Mouse (Mus musculus): Measurements from ENCODE around the gene Creb5. TPM values are rescaled to one million over a fixed set of nuclear protein-coding genes. Genes with fewer than 3 reads are reported as not detected.

Gene Creb5
- polyA plus RNA-seq, 1 experiment from 2014 or later: 4.1 TPM

DNA sequence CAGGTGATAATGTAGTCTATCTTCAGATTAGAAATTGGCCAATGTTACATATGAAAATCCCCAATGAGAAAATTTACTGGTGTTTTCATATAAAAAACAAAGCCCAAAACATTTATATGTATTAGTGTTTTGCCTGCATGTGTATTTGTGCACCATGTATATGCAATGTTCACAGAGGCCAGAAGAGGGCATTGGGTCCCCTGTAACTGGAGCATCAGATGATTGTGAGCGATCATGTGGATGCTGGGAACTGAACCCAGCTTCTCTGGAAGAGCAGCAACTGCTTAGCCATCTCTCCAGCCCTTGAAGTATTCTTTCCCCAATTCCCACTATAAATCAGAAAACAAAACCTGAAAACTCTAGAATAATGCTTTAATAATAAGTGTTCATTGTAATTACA is 239.4 kb downstream of the Creb5 start:
- no peaks in the 10 kb centered on the region for H3K36me3 ChIP-seq (ENCODE audit: control insufficient read depth, insufficient read depth, low read length)
- no peaks in the 10 kb centered on the region for H3K4me1 ChIP-seq (ENCODE audit: control insufficient read depth, insufficient read depth, low read length)
- DNase-seq (ENCODE audit: low spot score, missing footprints) (no peak), ATAC-seq (ENCODE audit: low FRiP score) (no peak)
- H3K4me2 ChIP-seq: no peak overlapping the region
- H3K27me3 ChIP-seq (ENCODE audit: control insufficient read depth, insufficient read depth, low read length): no peaks in the 10 kb centered on the region
- H3K27ac ChIP-seq (ENCODE audit: low read depth, low read length): no peak overlapping the region
- no peaks in the 10 kb centered on the region for H3K9me3 ChIP-seq (ENCODE audit: control insufficient read depth, low read length)
- WGBS: 93% methylated on average over 1 of the region's 1 CpGs
- no peak overlapping the region for H3K9ac ChIP-seq (ENCODE audit: low read length)
- H3K4me3 ChIP-seq (ENCODE audit: low read depth, low read length): no peak overlapping the region

GRCm38 (mm10) chr6:53530742-53531141 is 243.7 kb downstream of the Creb5 start:
- Histone ChIP-seq H3K27ac (ENCODE audit: low read depth, low read length) (no peak overlapping the region), H3K27me3 (ENCODE audit: control insufficient read depth, insufficient read depth, low read length) (no peaks in the 10 kb centered on the region), H3K4me2 (no peak overlapping the region), H3K9me3 (ENCODE audit: control insufficient read depth, low read length) (no peaks in the 10 kb centered on the region), H3K4me3 (ENCODE audit: low read depth, low read length) (no peak overlapping the region), H3K36me3 (ENCODE audit: control insufficient read depth, insufficient read depth, low read length) (no peaks in the 10 kb centered on the region), H3K9ac (ENCODE audit: low read length) (no peak overlapping the region), H3K4me1 (ENCODE audit: control insufficient read depth, insufficient read depth, low read length) (no peaks in the 10 kb centered on the region)
- WGBS: 92% methylated on average over 8 of the region's 8 CpGs
- no peak for DNase-seq (ENCODE audit: low spot score, missing footprints)
- ATAC-seq (ENCODE audit: low FRiP score): no peak

DNA sequence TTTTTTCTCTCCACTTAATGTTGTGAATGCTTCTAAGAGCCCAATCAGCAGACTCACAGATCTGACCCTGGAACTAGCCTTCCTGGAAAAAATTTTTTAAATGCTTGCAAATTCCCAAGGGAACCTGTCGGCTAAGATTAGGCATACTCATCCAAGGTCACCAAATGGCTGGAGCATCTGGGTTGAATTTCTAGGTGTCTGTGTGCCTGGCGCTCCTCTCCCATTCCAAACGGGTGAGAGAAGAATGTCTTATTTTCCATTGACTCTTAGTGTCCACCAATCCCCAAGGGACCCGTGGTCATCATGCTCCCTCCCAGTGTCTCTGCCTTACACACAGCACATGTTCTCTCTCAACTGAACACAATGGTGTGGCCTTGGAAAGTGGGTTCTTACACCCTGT is 244.4 kb downstream of the Creb5 start:
- H3K9me3 ChIP-seq (ENCODE audit: control insufficient read depth, low read length): no peaks in the 10 kb centered on the region
- H3K9ac ChIP-seq (ENCODE audit: low read length): no peak overlapping the region
- no peak for ATAC-seq (ENCODE audit: low FRiP score)
- no peak overlapping the region for H3K27ac ChIP-seq (ENCODE audit: low read depth, low read length)
- no peak for DNase-seq (ENCODE audit: low spot score, missing footprints)
- WGBS: 89% methylated on average over 4 of the region's 4 CpGs
- H3K4me3 ChIP-seq (ENCODE audit: low read depth, low read length): no peak overlapping the region
- no peaks in the 10 kb centered on the region for H3K27me3 ChIP-seq (ENCODE audit: control insufficient read depth, insufficient read depth, low read length)
- H3K4me2 ChIP-seq: no peak overlapping the region
- no peaks in the 10 kb centered on the region for H3K4me1 ChIP-seq (ENCODE audit: control insufficient read depth, insufficient read depth, low read length)
- H3K36me3 ChIP-seq (ENCODE audit: control insufficient read depth, insufficient read depth, low read length): no peaks in the 10 kb centered on the region

DNA sequence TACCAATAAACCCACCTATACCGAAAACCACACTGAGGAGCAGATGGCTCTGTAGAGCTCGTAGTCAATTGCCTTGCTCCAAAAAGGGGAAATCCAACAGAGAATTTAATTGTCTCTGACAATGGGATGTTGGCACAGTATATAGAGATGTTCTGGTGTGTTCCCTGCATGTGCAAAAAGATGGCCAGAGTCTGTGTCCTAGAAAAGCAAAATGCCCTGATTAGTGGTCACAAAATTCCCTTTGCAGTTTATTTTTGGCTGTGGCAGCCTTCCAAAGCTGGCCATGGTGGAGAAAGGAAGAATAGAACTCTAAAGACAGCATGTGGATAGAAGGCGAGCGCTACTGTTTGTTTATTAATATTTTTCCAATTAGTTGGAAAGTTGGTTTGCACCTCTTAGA is 250.5 kb downstream of the Creb5 start:
- WGBS: 92% methylated on average over 4 of the region's 4 CpGs
- H3K4me2 ChIP-seq: no peak overlapping the region
- H3K4me3 ChIP-seq (ENCODE audit: low read depth, low read length): no peak overlapping the region
- H3K9ac ChIP-seq (ENCODE audit: low read length): no peak overlapping the region
- no peaks in the 10 kb centered on the region for H3K36me3 ChIP-seq (ENCODE audit: control insufficient read depth, insufficient read depth, low read length)
- no peaks in the 10 kb centered on the region for H3K27me3 ChIP-seq (ENCODE audit: control insufficient read depth, insufficient read depth, low read length)
- H3K4me1 ChIP-seq (ENCODE audit: control insufficient read depth, insufficient read depth, low read length): no peaks in the 10 kb centered on the region
- H3K9me3 ChIP-seq (ENCODE audit: control insufficient read depth, low read length): no peaks in the 10 kb centered on the region
- no peak for DNase-seq (ENCODE audit: low spot score, missing footprints)
- ATAC-seq (ENCODE audit: low FRiP score): no peak
- H3K27ac ChIP-seq (ENCODE audit: low read depth, low read length): no peak overlapping the region

- no peak for DNase-seq (ENCODE audit: low spot score, missing footprints)
- WGBS: 89% methylated on average over 5 of the region's 5 CpGs
- no peaks in the 10 kb centered on the region for H3K36me3 ChIP-seq (ENCODE audit: control insufficient read depth, insufficient read depth, low read length)
- no peaks in the 10 kb centered on the region for H3K9me3 ChIP-seq (ENCODE audit: control insufficient read depth, low read length)
- no peak for ATAC-seq (ENCODE audit: low FRiP score)
- no peak overlapping the region for H3K4me3 ChIP-seq (ENCODE audit: low read depth, low read length)
- H3K4me2 ChIP-seq: no peak overlapping the region
- H3K27me3 ChIP-seq (ENCODE audit: control insufficient read depth, insufficient read depth, low read length): no peaks in the 10 kb centered on the region; the same call in 1 of the 2 replicates
- H3K27ac ChIP-seq (ENCODE audit: low read depth, low read length): no peak overlapping the region
- peaks cover 10% of the 10 kb centered on the region for H3K4me1 ChIP-seq (ENCODE audit: control insufficient read depth, insufficient read depth, low read length)
- H3K9ac ChIP-seq (ENCODE audit: low read length): no peak overlapping the region
Measured at GRCm38 (mm10) chr6:53541798-53542197, 254.7 kb downstream of the Creb5 start.

GRCm38 (mm10) chr6:53545483-53545900 is 258.4 kb downstream of the Creb5 start:
- Histone ChIP-seq H3K36me3 (ENCODE audit: control insufficient read depth, insufficient read depth, low read length) (no peaks in the 10 kb centered on the region), H3K9me3 (ENCODE audit: control insufficient read depth, low read length) (no peaks in the 10 kb centered on the region), H3K9ac (ENCODE audit: low read length) (peak overlapping the region; percentile 9; the same call in 1 of the 2 replicates), H3K27me3 (ENCODE audit: control insufficient read depth, insufficient read depth, low read length) (no peaks in the 10 kb centered on the region; the same call in 1 of the 2 replicates), H3K4me2 (no peak overlapping the region), H3K27ac (ENCODE audit: low read depth, low read length) (peak overlapping the region; percentile 25; the same call in 1 of the 2 replicates), H3K4me3 (ENCODE audit: low read depth, low read length) (no peak overlapping the region), H3K4me1 (ENCODE audit: control insufficient read depth, insufficient read depth, low read length) (peaks cover 15% of the 10 kb centered on the region)
- peak; percentile 77 for ATAC-seq (ENCODE audit: low FRiP score)
- peak; percentile 89 for DNase-seq (ENCODE audit: low spot score, missing footprints)
- WGBS: 14% methylated on average over 2 of the region's 2 CpGs

DNA sequence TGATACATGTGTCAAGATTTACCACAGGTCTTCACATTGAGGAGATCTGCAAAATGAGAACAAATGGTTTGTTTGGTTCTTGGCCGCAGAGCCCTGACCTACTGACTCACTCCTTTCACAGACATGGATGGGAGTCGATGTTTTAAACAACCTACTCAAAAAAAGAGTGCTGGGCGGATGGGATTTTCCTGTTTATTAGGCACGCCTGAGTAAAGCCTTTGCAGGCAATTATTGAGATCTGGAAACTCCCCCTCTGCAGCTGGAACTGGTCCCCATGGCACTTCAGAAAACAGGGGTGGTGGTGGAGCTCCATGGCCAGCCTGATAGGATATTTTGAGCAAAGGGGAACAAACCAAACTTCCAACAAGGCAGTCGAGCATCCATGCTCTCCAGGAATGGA is 258.9 kb downstream of the Creb5 start:
- 0 out of 2 replicates have a peak, but pooled peaks have one; percentile 52 for ATAC-seq (ENCODE audit: low FRiP score)
- 27% methylated on average over 5 of the region's 5 CpGs for whole genome bisulfite sequencing

DNA sequence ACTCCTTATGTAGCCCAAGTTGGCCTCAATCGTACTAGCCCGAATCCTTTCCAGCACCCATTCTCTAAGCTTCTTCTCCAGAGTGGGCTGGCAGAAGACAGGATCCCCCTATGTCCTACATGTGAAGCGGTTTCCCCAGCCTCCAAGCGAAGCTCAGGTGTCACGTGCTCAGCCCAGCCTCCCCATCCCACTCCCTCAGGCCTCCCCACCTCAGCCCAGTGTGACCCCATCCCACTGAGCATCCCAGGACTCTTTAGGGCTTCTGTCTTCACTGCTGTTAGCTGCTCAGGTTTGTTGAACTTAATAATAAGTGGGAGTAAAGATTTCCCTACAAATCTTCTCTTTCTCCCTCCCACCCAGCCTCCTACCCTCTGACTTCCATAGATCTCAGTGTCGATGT is 261.2 kb downstream of the Creb5 start:
- H3K4me1 ChIP-seq (ENCODE audit: control insufficient read depth, insufficient read depth, low read length): peaks cover 15% of the 10 kb centered on the region

More for the DNA sequence above, 258.9 kb downstream of the Creb5 start:
- no peaks in the 10 kb centered on the region for H3K36me3 ChIP-seq (ENCODE audit: control insufficient read depth, insufficient read depth, low read length)
- H3K27ac ChIP-seq (ENCODE audit: low read depth, low read length): peak overlapping the region; percentile 25; the same call in 1 of the 2 replicates
- H3K4me2 ChIP-seq: no peak overlapping the region
- no peaks in the 10 kb centered on the region; the same call in 1 of the 2 replicates for H3K27me3 ChIP-seq (ENCODE audit: control insufficient read depth, insufficient read depth, low read length)
- peaks cover 15% of the 10 kb centered on the region for H3K4me1 ChIP-seq (ENCODE audit: control insufficient read depth, insufficient read depth, low read length)
- DNase-seq (ENCODE audit: low spot score, missing footprints): no peak
- H3K9ac ChIP-seq (ENCODE audit: low read length): no peak overlapping the region
- no peak overlapping the region for H3K4me3 ChIP-seq (ENCODE audit: low read depth, low read length)
- H3K9me3 ChIP-seq (ENCODE audit: control insufficient read depth, low read length): no peaks in the 10 kb centered on the region

GRCm38 (mm10) chr6:53549409-53549808 is 262.3 kb downstream of the Creb5 start:
- no peak for ATAC-seq (ENCODE audit: low FRiP score)
- no peak for DNase-seq (ENCODE audit: low spot score, missing footprints)
- Histone ChIP-seq H3K4me3 (ENCODE audit: low read depth, low read length) (no peak overlapping the region), H3K9me3 (ENCODE audit: control insufficient read depth, low read length) (no peaks in the 10 kb centered on the region), H3K4me1 (ENCODE audit: control insufficient read depth, insufficient read depth, low read length) (peaks cover 15% of the 10 kb centered on the region), H3K4me2 (no peak overlapping the region), H3K9ac (ENCODE audit: low read length) (no peak overlapping the region), H3K27ac (ENCODE audit: low read depth, low read length) (no peak overlapping the region), H3K36me3 (ENCODE audit: control insufficient read depth, insufficient read depth, low read length) (no peaks in the 10 kb centered on the region), H3K27me3 (ENCODE audit: control insufficient read depth, insufficient read depth, low read length) (no peaks in the 10 kb centered on the region; the same call in 1 of the 2 replicates)
- 61% methylated on average over 6 of the region's 6 CpGs for WGBS

More for the DNA sequence above, 261.2 kb downstream of the Creb5 start:
- Histone ChIP-seq H3K27ac (ENCODE audit: low read depth, low read length) (no peak overlapping the region), H3K4me3 (ENCODE audit: low read depth, low read length) (no peak overlapping the region), H3K9ac (ENCODE audit: low read length) (no peak overlapping the region), H3K27me3 (ENCODE audit: control insufficient read depth, insufficient read depth, low read length) (no peaks in the 10 kb centered on the region; the same call in 1 of the 2 replicates), H3K36me3 (ENCODE audit: control insufficient read depth, insufficient read depth, low read length) (no peaks in the 10 kb centered on the region), H3K4me2 (no peak overlapping the region), H3K9me3 (ENCODE audit: control insufficient read depth, low read length) (no peaks in the 10 kb centered on the region)
- ATAC-seq (ENCODE audit: low FRiP score) (no peak), DNase-seq (ENCODE audit: low spot score, missing footprints) (no peak)
- WGBS: 68% methylated on average over 6 of the region's 6 CpGs
